Mouse (Mus musculus): ENCODE measurements around the gene Tas2r123. TPM values are rescaled to one million over a fixed set of nuclear protein-coding genes. Genes with fewer than 3 reads are reported as not detected.

Tas2r123 gene
- polyA plus RNA-seq (2012; fragmentation: generic; extraction: Trizol), result not detected
- long read RNA-seq, experiment 1, result 0 reads
- long read RNA-seq, experiment 2, result 0 reads

DNA sequence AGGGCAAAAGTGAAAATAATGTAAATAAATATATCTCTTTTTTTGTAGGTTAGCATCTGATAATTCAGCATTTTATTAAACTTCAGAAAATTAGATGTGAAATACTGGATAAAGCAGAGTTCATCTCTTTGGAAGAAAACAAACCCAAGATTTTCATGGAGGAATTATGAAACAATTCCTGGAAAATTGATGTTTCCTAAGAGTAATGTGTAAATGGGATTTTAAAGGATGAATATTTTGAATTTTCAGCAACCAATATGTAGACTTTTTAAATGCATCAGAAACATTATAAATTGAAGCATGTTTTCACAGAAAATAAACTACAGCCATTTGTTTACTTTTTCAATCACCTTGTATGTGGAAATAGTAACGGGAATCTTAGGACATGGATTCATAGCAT, at the start of gene Tas2r123:
Gene Tas2r123, plus strand, starts transcription at position 301 of the 400 bp plus-strand sequence.
- no peaks in the 10 kb centered on the region for H3K27me3 ChIP-seq (ENCODE audit: control insufficient read depth, insufficient read depth, insufficient read length)
- no peaks in the 10 kb centered on the region for H3K79me3 ChIP-seq (ENCODE audit: low read depth)
- no peak within 1 kb of the TSS for H3K4me3 ChIP-seq (ENCODE audit: insufficient read depth, poor library complexity, severe bottlenecking)
- H3ac ChIP-seq (ENCODE audit: control insufficient read depth, insufficient read length, low read depth), result no peak within 1 kb of the TSS
- H3K79me2 ChIP-seq (ENCODE audit: control insufficient read depth, insufficient read depth), result no peaks in the 10 kb centered on the region
- no peak for TF ChIP-seq CEBPB (IDR thresholded peaks at IDR 0.05; ENCODE audit: low read depth)
- H3K36me3 ChIP-seq (ENCODE audit: control insufficient read depth, insufficient read depth), result no peaks in the 10 kb centered on the region

DNA sequence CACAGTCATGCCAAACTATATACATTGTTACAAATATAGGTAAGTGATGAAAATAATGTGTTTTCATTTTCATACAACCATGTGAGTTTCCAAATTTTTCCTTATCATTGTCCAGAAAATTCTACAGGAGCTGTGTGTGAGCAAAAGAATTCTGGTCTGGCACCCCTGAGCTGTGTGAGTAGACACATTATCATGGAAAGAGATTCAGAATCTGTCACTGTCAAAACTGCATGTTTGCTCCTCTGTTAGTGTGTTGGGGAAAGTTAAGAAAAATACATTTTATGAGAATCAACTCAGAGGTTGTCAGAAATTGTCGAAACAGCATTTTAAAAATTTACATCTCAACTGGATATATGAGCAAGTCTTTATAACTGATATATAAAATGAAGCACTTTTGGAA, 44.4 kb upstream of the Tas2r123 start, which contains the start of gene Tas2r117:
Gene Tas2r117, plus strand, starts transcription at position 301 of the 400 bp plus-strand sequence.
- no peak for TF ChIP-seq MYOG (IDR thresholded peaks at IDR 0.05; ENCODE audit: control insufficient read depth, extremely low read depth, insufficient read length)
- no peak for TF ChIP-seq USF1 (IDR thresholded peaks at IDR 0.05; ENCODE audit: low read depth)
- no peak for TF ChIP-seq CEBPB (IDR thresholded peaks at IDR 0.05; ENCODE audit: low read depth)
- TF ChIP-seq MYOD1 (IDR thresholded peaks at IDR 0.05; ENCODE audit: control insufficient read depth, insufficient read length, low read depth), result no peak
- TF ChIP-seq FOSL1 (IDR thresholded peaks at IDR 0.05; ENCODE audit: insufficient read depth, low read length, poor library complexity, severe bottlenecking), result no peak
- TF ChIP-seq MAX (IDR thresholded peaks at IDR 0.05), result no peak
- TF ChIP-seq CTCF (IDR thresholded peaks at IDR 0.05; ENCODE audit: control insufficient read depth, insufficient read depth, insufficient read length), result no peak
- no peaks in the 10 kb centered on the region for H3K27me3 ChIP-seq (ENCODE audit: control insufficient read depth, insufficient read depth, insufficient read length)
- H3K79me2 ChIP-seq (ENCODE audit: control insufficient read depth, insufficient read depth), result no peaks in the 10 kb centered on the region
- H3K79me3 ChIP-seq (ENCODE audit: low read depth), result no peaks in the 10 kb centered on the region
- no peaks in the 10 kb centered on the region for H3K36me3 ChIP-seq (ENCODE audit: control insufficient read depth, insufficient read depth)
- H3ac ChIP-seq (ENCODE audit: control insufficient read depth, insufficient read length, low read depth), result no peak within 1 kb of the TSS
- H3K4me3 ChIP-seq (ENCODE audit: insufficient read depth, poor library complexity, severe bottlenecking), result no peak within 1 kb of the TSS

DNA sequence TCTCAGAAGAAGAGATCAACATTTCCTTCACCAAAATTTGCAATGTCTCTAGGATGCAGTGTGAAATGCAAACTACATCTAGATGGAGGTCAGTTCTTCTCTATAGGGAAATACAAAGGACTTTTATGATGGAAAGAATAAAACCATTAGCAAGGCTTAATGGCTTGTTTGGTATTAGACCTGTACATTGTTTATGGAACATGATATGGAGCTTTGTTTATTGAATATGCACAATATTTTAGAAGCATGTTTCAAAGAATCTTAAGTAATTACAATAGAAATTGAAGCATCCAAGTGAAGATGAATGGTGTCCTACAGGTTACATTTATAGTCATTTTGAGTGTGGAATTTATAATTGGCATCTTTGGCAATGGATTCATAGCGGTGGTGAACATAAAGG, 8.2 kb downstream of the Tas2r123 start, which contains the start of gene Tas2r116:
Gene Tas2r116, plus strand, starts transcription at position 301 of the 400 bp plus-strand sequence.
- no peak for TF ChIP-seq CTCF (IDR thresholded peaks at IDR 0.05; ENCODE audit: control insufficient read depth, insufficient read depth, insufficient read length)
- no peak for TF ChIP-seq MAX (IDR thresholded peaks at IDR 0.05)
- no peak for TF ChIP-seq MYOG (IDR thresholded peaks at IDR 0.05; ENCODE audit: control insufficient read depth, extremely low read depth, insufficient read length)
- TF ChIP-seq MYOD1 (IDR thresholded peaks at IDR 0.05; ENCODE audit: control insufficient read depth, insufficient read length, low read depth), result no peak
- no peak for TF ChIP-seq CEBPB (IDR thresholded peaks at IDR 0.05; ENCODE audit: low read depth)
- no peak for TF ChIP-seq USF1 (IDR thresholded peaks at IDR 0.05; ENCODE audit: low read depth)
- no peak for TF ChIP-seq FOSL1 (IDR thresholded peaks at IDR 0.05; ENCODE audit: insufficient read depth, low read length, poor library complexity, severe bottlenecking)
- H3K79me3 ChIP-seq (ENCODE audit: low read depth), result no peaks in the 10 kb centered on the region
- no peak within 1 kb of the TSS for H3ac ChIP-seq (ENCODE audit: control insufficient read depth, insufficient read length, low read depth)
- H3K79me2 ChIP-seq (ENCODE audit: control insufficient read depth, insufficient read depth), result no peaks in the 10 kb centered on the region
- no peaks in the 10 kb centered on the region for H3K36me3 ChIP-seq (ENCODE audit: control insufficient read depth, insufficient read depth)
- H3K4me3 ChIP-seq (ENCODE audit: insufficient read depth, poor library complexity, severe bottlenecking), result no peak within 1 kb of the TSS
- no peaks in the 10 kb centered on the region for H3K27me3 ChIP-seq (ENCODE audit: control insufficient read depth, insufficient read depth, insufficient read length)

DNA sequence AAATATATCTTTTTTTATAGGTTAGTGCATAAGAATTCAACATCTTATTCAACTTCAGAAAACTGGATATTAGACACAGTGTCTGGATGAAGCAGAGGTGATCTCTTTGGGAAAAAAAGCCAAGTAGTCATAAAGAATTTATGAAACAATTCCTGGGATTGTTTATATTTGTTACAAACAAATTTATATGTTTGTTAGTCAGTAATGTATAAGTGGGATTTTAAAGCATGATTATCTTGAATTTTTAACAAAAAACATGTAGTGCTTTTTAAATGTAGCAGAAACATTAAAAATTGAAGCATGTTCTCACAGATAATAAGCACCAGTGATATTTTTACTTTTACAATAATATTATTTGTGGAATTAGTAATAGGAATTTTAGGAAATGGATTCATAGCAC, 20.8 kb downstream of the Tas2r123 start, which contains the start of gene Tas2r110:
Gene Tas2r110, plus strand, starts transcription at position 301 of the 400 bp plus-strand sequence.
- Histone ChIP-seq H3K27me3 (ENCODE audit: control insufficient read depth, insufficient read depth, insufficient read length) (no peaks in the 10 kb centered on the region), H3K4me3 (ENCODE audit: insufficient read depth, poor library complexity, severe bottlenecking) (no peak within 1 kb of the TSS), H3ac (ENCODE audit: control insufficient read depth, insufficient read length, low read depth) (no peak within 1 kb of the TSS), H3K79me3 (ENCODE audit: low read depth) (no peaks in the 10 kb centered on the region), H3K79me2 (ENCODE audit: control insufficient read depth, insufficient read depth) (no peaks in the 10 kb centered on the region), H3K36me3 (ENCODE audit: control insufficient read depth, insufficient read depth) (no peaks in the 10 kb centered on the region)
- TF ChIP-seq MYOD1 (IDR thresholded peaks at IDR 0.05; ENCODE audit: control insufficient read depth, insufficient read length, low read depth) (no peak), MYOG (IDR thresholded peaks at IDR 0.05; ENCODE audit: control insufficient read depth, extremely low read depth, insufficient read length) (no peak), CTCF (IDR thresholded peaks at IDR 0.05; ENCODE audit: control insufficient read depth, insufficient read depth, insufficient read length) (no peak), CEBPB (IDR thresholded peaks at IDR 0.05; ENCODE audit: low read depth) (no peak), MAX (IDR thresholded peaks at IDR 0.05) (no peak), USF1 (IDR thresholded peaks at IDR 0.05; ENCODE audit: low read depth) (no peak), FOSL1 (IDR thresholded peaks at IDR 0.05; ENCODE audit: insufficient read depth, low read length, poor library complexity, severe bottlenecking) (no peak)

DNA sequence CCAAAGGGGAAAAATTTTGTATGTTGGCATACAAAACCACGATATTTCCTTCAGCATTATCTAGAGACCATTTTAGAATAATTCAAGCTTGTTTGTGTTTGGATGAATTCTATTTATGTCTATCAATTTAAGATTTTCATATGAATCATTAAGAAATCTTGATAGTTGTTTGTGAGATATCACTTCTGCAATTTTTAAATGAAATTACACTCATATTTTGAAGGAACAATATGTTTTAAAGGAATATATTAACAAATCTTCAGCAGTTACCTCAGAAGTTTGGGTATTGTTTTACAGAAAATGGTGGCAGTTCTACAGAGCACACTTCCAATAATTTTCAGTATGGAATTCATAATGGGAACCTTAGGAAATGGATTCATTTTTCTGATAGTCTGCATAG, 45.8 kb downstream of the Tas2r123 start, which contains the start of gene Tas2r113:
Gene Tas2r113, plus strand, starts transcription at position 301 of the 400 bp plus-strand sequence.
- Histone ChIP-seq H3K27me3 (ENCODE audit: control insufficient read depth, insufficient read depth, insufficient read length) (no peaks in the 10 kb centered on the region), H3K4me3 (ENCODE audit: insufficient read depth, poor library complexity, severe bottlenecking) (no peak within 1 kb of the TSS), H3K36me3 (ENCODE audit: control insufficient read depth, insufficient read depth) (no peaks in the 10 kb centered on the region), H3K79me3 (ENCODE audit: low read depth) (no peaks in the 10 kb centered on the region), H3K79me2 (ENCODE audit: control insufficient read depth, insufficient read depth) (no peaks in the 10 kb centered on the region), H3ac (ENCODE audit: control insufficient read depth, insufficient read length, low read depth) (no peak within 1 kb of the TSS)
- no peak for TF ChIP-seq MYOD1 (IDR thresholded peaks at IDR 0.05; ENCODE audit: control insufficient read depth, insufficient read length, low read depth)
- no peak for TF ChIP-seq MYOG (IDR thresholded peaks at IDR 0.05; ENCODE audit: control insufficient read depth, extremely low read depth, insufficient read length)
- TF ChIP-seq FOSL1 (IDR thresholded peaks at IDR 0.05; ENCODE audit: insufficient read depth, low read length, poor library complexity, severe bottlenecking), result no peak
- TF ChIP-seq CEBPB (IDR thresholded peaks at IDR 0.05; ENCODE audit: low read depth), result no peak
- no peak for TF ChIP-seq MAX (IDR thresholded peaks at IDR 0.05)
- no peak for TF ChIP-seq USF1 (IDR thresholded peaks at IDR 0.05; ENCODE audit: low read depth)
- TF ChIP-seq CTCF (IDR thresholded peaks at IDR 0.05; ENCODE audit: control insufficient read depth, insufficient read depth, insufficient read length), result no peak

Other genes starting within 250 kb of the Tas2r123 start
- gene A630073D07Rik, start 195.6 kb upstream of the Tas2r123 start, polyA plus RNA-seq (2012; fragmentation: generic; extraction: Trizol), result not detected
- gene Tas2r120, start 190.2 kb upstream of the Tas2r123 start, polyA plus RNA-seq (2012; fragmentation: generic; extraction: Trizol), result not detected
- not detected for gene Tas2r121, start 146.1 kb upstream of the Tas2r123 start, polyA plus RNA-seq (2012; fragmentation: generic; extraction: Trizol)
- gene Tas2r122, start 135.2 kb upstream of the Tas2r123 start, polyA plus RNA-seq (2012; fragmentation: generic; extraction: Trizol), result not detected
- gene Tas2r115, start 109.1 kb upstream of the Tas2r123 start, polyA plus RNA-seq (2012; fragmentation: generic; extraction: Trizol), result not detected
- gene Tas2r124, start 92.4 kb upstream of the Tas2r123 start, polyA plus RNA-seq (2012; fragmentation: generic; extraction: Trizol), result not detected
- gene Tas2r102, start 85.0 kb upstream of the Tas2r123 start, polyA plus RNA-seq (2012; fragmentation: generic; extraction: Trizol), result not detected
- not detected for gene Tas2r136, start 69.0 kb upstream of the Tas2r123 start, polyA plus RNA-seq (2012; fragmentation: generic; extraction: Trizol)
- gene Tas2r117, start 44.3 kb upstream of the Tas2r123 start, polyA plus RNA-seq (2012; fragmentation: generic; extraction: Trizol), result not detected
- gene Tas2r116, start 8.3 kb downstream of the Tas2r123 start, polyA plus RNA-seq (2012; fragmentation: generic; extraction: Trizol), result not detected
- not detected for gene Tas2r110, start 20.9 kb downstream of the Tas2r123 start, polyA plus RNA-seq (2012; fragmentation: generic; extraction: Trizol)
- gene Tas2r113, start 45.9 kb downstream of the Tas2r123 start, polyA plus RNA-seq (2012; fragmentation: generic; extraction: Trizol), result not detected
- not detected for gene Tas2r125, start 62.5 kb downstream of the Tas2r123 start, polyA plus RNA-seq (2012; fragmentation: generic; extraction: Trizol)
- not detected for gene Tas2r129, start 104.0 kb downstream of the Tas2r123 start, polyA plus RNA-seq (2012; fragmentation: generic; extraction: Trizol)
- not detected for gene Tas2r131, start 110.8 kb downstream of the Tas2r123 start, polyA plus RNA-seq (2012; fragmentation: generic; extraction: Trizol)
- not detected for gene Tas2r109, start 133.8 kb downstream of the Tas2r123 start, polyA plus RNA-seq (2012; fragmentation: generic; extraction: Trizol)
- not detected for gene Tas2r103, start 190.0 kb downstream of the Tas2r123 start, polyA plus RNA-seq (2012; fragmentation: generic; extraction: Trizol)
- not detected for gene Tas2r140, start 208.7 kb downstream of the Tas2r123 start, polyA plus RNA-seq (2012; fragmentation: generic; extraction: Trizol)

Measured in C2C12 (cell line).